Mouse (Mus musculus) megakaryocyte, embryonic 14.5 days (primary cell): Measurements from ENCODE around the gene Col4a2.

Source experiments
- FLI1 ChIP-seq: IDR thresholded peaks from 2 replicates; pipeline ENCODE4 v1.6.1; 2012; ENCODE audit warnings: low read length, inconsistent platforms, mixed read lengths
- GATA1 ChIP-seq: IDR thresholded peaks from 3 replicates; pipeline ENCODE4 v1.6.1; 2012; ENCODE audit warnings: mixed read lengths, low read length, inconsistent platforms, borderline replicate concordance

DNA sequence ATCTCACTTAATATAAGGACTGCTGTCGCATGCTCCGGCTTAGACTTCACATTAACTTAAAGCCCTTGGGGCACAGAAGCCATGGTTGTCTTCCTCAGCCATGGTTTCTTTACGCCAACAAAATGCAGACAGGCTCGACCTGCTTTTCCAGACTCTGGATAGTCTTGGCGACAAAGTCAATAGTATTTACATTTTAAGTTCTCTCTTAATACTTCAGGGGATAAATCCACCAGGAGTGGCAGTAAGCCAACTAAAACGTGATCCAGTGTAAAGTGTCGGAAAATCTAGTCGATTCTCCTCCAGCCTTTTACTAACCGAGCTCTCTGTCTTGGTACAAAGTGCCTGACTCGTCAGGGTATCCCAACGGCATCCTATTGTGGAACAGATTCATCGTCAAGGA is 185.7 kb downstream of the Col4a2 start:
- TF ChIP-seq GATA1 (no peak), FLI1 (no peak)
